Mouse (Mus musculus) small intestine, adult 2 months (tissue): ENCODE results near the gene Sidt2. TPM values are rescaled to one million over a fixed set of nuclear protein-coding genes. Genes with fewer than 3 reads are reported as not detected.
A peak's percentile ranks its signal among the peaks of the same experiment; 100 is the strongest.

Experiments used
- H3K27ac ChIP-seq: fragments of 200-500 bp; 2 replicates; pipeline ENCODE4 v1.5.1; 2012; ENCODE audit warnings: low read depth, low read length, control low read depth, inconsistent platforms; ENCODE audit not compliant: insufficient read depth
- H3K27me3 ChIP-seq: fragments of 200-500 bp; 2 replicates; pipeline ENCODE4 v1.6.1; 2012; ENCODE audit warnings: mild to moderate bottlenecking, moderate library complexity, low read length, inconsistent platforms; ENCODE audit not compliant: control insufficient read depth, insufficient read depth
- H3K36me3 ChIP-seq: fragments of 200-500 bp; 2 replicates; pipeline ENCODE4 v1.6.1; 2012; ENCODE audit warnings: mild to moderate bottlenecking, low read length, control low read depth, inconsistent platforms; ENCODE audit not compliant: control insufficient read depth, insufficient read depth
- H3K4me1 ChIP-seq: fragments of 200-500 bp; 2 replicates; pipeline ENCODE4 v1.6.1; 2012; ENCODE audit warnings: low read length, inconsistent platforms, mixed read lengths; ENCODE audit not compliant: control insufficient read depth, insufficient read depth, insufficient read length
- H3K4me3 ChIP-seq: fragments of 200-500 bp; 2 replicates; pipeline ENCODE4 v1.5.1; 2012; ENCODE audit warnings: low read depth, mild to moderate bottlenecking, control low read depth, inconsistent platforms, low read length, moderate library complexity
- CTCF ChIP-seq: fragments of 200-500 bp; IDR thresholded peaks from 2 replicates; pipeline ENCODE4 v1.5.1; 2012; ENCODE audit warnings: low read depth, mild to moderate bottlenecking, control low read depth, inconsistent platforms, low read length, moderate library complexity, mixed read lengths; ENCODE audit not compliant: insufficient replicate concordance, insufficient read length; ENCODE audit errors: extremely low read depth
- POLR2A ChIP-seq: fragments of 200-500 bp; IDR thresholded peaks from 2 replicates; pipeline ENCODE4 v1.6.1; 2012; ENCODE audit warnings: low read depth, mild to moderate bottlenecking, control low read depth, inconsistent platforms, low read length, moderate library complexity
- WGBS: fragments of 180-500 bp; shearing (Covaris S2); methylation state at CpG from one replicate; pipeline ENCODE4 v1.1.7; 2018; 5-methylcytosine and 5-hydroxymethylcytosine counted together
- polyA plus RNA-seq: library from polyadenylated mRNA; depleted of rRNA; stranded (reverse); fragments of >200 nt; gene quantifications from 2 replicates; pipeline ENCODE4 v1.2.3, GENCODE M21; 2012; rRNA removed

The Sidt2 gene
- polyA plus RNA-seq, 1 experiment = 348 TPM

GRCm38 (mm10) chr9:45906355-45907077 lies 48.5 kb downstream of the Sidt2 start, which contains the start of the genes Pcsk7 and Rnf214:
TSS of gene Pcsk7 (plus strand) at chr9:45906497.
TSS of gene Rnf214 (minus strand) at chr9:45906911.
- no peaks in the 10 kb centered on the region for H3K27me3 ChIP-seq
- peak; percentile 91 for TF ChIP-seq CTCF
- TF ChIP-seq POLR2A = peak; percentile 92
- peak within 1 kb of the TSS; percentile 83 for H3K4me3 ChIP-seq
- WGBS = under 1% methylated on average over 74 of the region's 80 CpGs
- H3K27ac ChIP-seq = peak within 1 kb of the TSS; percentile 100
- peaks cover 4% of the 10 kb centered on the region; the same call in 1 of the 2 replicates for H3K4me1 ChIP-seq
- H3K36me3 ChIP-seq = peaks cover 27% of the 10 kb centered on the region

GRCm38 (mm10) chr9:45905811-45906237 lies 49.2 kb downstream of the Sidt2 start:
- TF ChIP-seq POLR2A (no peak), CTCF (no peak)
- Histone ChIP-seq H3K4me1 (peaks cover 4% of the 10 kb centered on the region; the same call in 1 of the 2 replicates), H3K27me3 (no peaks in the 10 kb centered on the region), H3K4me3 (peak overlapping the region; percentile 83), H3K36me3 (peaks cover 22% of the 10 kb centered on the region), H3K27ac (0 out of 2 replicates have a peak overlapping the region, but pooled peaks have one; percentile 20)
- 0% methylated on average over 19 of the region's 27 CpGs for WGBS

GRCm38 (mm10) chr9:45905196-45905595 lies 49.9 kb downstream of the Sidt2 start:
- Histone ChIP-seq H3K4me3 (no peak overlapping the region), H3K27ac (no peak overlapping the region)
- 51% methylated on average over 4 of the region's 4 CpGs for WGBS

GRCm38 (mm10) chr9:45893681-45894080 lies 61.4 kb downstream of the Sidt2 start:
- no peak for TF ChIP-seq CTCF
- TF ChIP-seq POLR2A = no peak
- H3K36me3 ChIP-seq = peaks cover 55% of the 10 kb centered on the region

More at GRCm38 (mm10) chr9:45905196-45905595, 49.9 kb downstream of the Sidt2 start:
- peaks cover 17% of the 10 kb centered on the region for H3K36me3 ChIP-seq
- TF ChIP-seq POLR2A (no peak), CTCF (no peak)
- no peaks in the 10 kb centered on the region for H3K27me3 ChIP-seq
- peaks cover 4% of the 10 kb centered on the region; the same call in 1 of the 2 replicates for H3K4me1 ChIP-seq

More at GRCm38 (mm10) chr9:45893681-45894080, 61.4 kb downstream of the Sidt2 start:
- H3K27me3 ChIP-seq = no peaks in the 10 kb centered on the region
- no peak overlapping the region for H3K27ac ChIP-seq
- no peak overlapping the region for H3K4me3 ChIP-seq
- H3K4me1 ChIP-seq = no peaks in the 10 kb centered on the region

Other genes starting within 250 kb of the Sidt2 start
- 4.9 and 12.9 TPM in 2 replicates for gene Cep164, start 126.6 kb downstream of the Sidt2 start, polyA plus RNA-seq
- gene Bace1, start 116.7 kb downstream of the Sidt2 start, polyA plus RNA-seq = 4.5 and 5.2 TPM in 2 replicates
- gene Pcsk7, start 48.8 kb downstream of the Sidt2 start, polyA plus RNA-seq = 14.2 and 38.9 TPM in 2 replicates
- 4.8 and 11.4 TPM in 2 replicates for gene Rnf214, start 48.3 kb downstream of the Sidt2 start, polyA plus RNA-seq
- gene Tagln, start 19.2 kb downstream of the Sidt2 start, polyA plus RNA-seq = 323 and 328 TPM in 2 replicates
- 2.5 and 12.8 TPM in 2 replicates for gene Pafah1b2, start 57.4 kb upstream of the Sidt2 start, polyA plus RNA-seq
- gene Sik3, start 57.6 kb upstream of the Sidt2 start, polyA plus RNA-seq = 9.2 and 14.5 TPM in 2 replicates